Mouse (Mus musculus): ENCODE results near the gene Cdc34b.

The Cdc34b gene

GRCm38 (mm10) chr11:94752946-94753713 lies 11.5 kb downstream of the Cdc34b start:
- no peak for DNase-seq

- DNase-seq = no peak
Observed at GRCm38 (mm10) chr11:94759916-94760315, 18.3 kb downstream of the Cdc34b start.

DNA sequence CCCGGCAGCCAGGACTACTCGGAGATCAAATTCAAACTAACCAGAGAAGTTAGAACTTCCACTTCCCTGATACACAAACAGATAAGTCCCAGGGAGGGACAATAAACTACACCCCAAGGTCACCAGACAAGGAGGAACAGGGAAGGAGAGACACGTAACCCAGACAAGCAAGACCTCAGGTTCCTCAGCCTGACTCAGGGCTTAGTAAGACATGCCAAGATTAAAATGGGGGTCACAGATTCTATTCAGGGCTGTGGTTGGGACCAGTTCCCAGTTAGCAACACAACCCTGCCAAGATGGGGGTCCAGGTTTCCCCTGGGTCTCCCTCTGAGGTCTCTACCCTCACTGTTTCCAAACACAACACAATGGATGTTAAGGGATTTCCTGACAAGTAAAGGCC lies 18.8 kb downstream of the Cdc34b start:
- no peak for DNase-seq

- DNase-seq = no peak
Observed at GRCm38 (mm10) chr11:94760799-94761198, 19.2 kb downstream of the Cdc34b start.

GRCm38 (mm10) chr11:94762281-94762680 lies 20.7 kb downstream of the Cdc34b start:
- no peak for DNase-seq

GRCm38 (mm10) chr11:94762775-94763174 lies 21.2 kb downstream of the Cdc34b start:
- no peak for DNase-seq

DNA sequence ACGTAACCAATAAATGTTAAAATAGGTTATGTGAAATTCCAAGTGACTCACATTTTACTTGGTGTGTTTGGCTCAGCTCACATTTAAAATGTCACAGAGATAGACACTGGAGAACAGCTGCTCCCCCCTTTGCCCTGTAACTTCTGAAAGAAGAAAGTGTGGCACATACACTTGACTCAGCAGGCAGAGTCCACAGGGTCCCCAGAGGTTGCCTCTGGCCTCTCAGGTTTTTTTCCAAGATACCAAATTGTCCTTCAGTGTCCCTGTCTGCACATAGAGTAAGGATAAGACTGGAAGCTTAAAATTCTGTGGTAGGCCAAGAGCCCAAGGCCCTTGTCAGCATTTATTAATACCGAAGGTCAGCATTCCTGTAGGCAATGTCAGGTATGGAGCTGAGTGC lies 25.7 kb downstream of the Cdc34b start:
- no peak for DNase-seq

GRCm38 (mm10) chr11:94772363-94773055 lies 30.9 kb downstream of the Cdc34b start:
- DNase-seq = no peak

DNA sequence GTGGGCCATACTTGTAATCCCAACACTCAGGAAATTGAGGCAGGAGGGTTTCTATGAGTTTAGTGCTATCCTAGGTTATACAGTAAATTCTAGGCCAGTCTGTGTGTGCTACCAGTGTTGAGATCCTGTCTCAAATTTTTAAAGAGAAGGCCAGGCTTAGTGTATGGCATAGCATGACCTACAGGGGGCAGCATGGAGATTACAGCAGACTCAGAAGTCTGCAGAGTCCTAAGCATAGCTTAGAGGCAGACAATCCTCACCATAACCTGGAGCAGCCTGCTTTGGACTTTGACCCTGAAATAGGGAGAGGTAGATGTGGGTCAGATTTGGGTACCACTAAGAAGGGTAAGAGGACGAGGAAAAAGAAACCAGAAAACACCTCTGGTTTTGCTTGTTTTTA lies 32.3 kb downstream of the Cdc34b start:
- no peak for DNase-seq

- no peak for DNase-seq
Observed at GRCm38 (mm10) chr11:94774887-94775497, 33.4 kb downstream of the Cdc34b start.

- no peak for DNase-seq
Observed at GRCm38 (mm10) chr11:94782603-94783002, 41.0 kb downstream of the Cdc34b start, which contains the start of gene Tmem92. Gene Tmem92, minus strand, starts transcription at chr11:94782703.

DNA sequence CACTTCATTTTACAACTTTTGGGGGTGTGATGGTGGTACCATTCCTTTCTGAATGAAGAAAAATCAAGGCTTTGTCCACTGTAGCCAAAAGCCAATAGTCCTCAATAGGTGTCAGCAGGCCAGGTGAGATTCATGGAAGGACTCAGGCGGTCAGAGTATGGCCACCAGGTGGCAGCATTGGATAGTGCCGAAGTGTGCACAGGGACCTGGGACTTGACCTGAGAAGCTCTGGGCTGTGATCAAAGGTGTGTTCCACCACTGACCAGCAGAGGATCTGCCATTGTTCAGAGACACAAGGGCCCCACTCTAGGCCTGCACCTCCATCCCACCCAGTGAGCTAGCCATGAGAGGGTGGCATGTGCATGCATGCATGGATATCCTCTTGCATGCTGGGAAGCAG lies 43.7 kb downstream of the Cdc34b start:
- peak; percentile 83 for DNase-seq

GRCm38 (mm10) chr11:94791700-94792099 lies 50.1 kb downstream of the Cdc34b start:
- DNase-seq = no peak

Data from kidney, adult 18-20 months (tissue).